In genomic region chr7:102248691-102249404, GRCm38 (mm10) we compare ENCODE assay signal across 9 mouse cellular contexts. TPM values are rescaled to one million over a fixed set of nuclear protein-coding genes. Genes with fewer than 3 reads are reported as not detected.
A peak's percentile ranks its signal among the peaks of the same experiment; 100 is the strongest.
DNase-seq lines count a peak whose midpoint lies in the region; ATAC-seq and TF ChIP-seq lines count a peak whose summit lies in the region.
"Had no signal": no experiment of that assay in that cellular context is flagged by ENCODE, and none has a peak within 500 bp of the region (broad histone marks: within the 10 kb centered on the region; RNA-seq: fewer than 3 reads in every experiment).

No protein-coding gene starts in this region.

- H3K4me3 ChIP-seq in heart, embryonic 11.5 days (ENCODE audit: low read depth, low read length), result peak overlapping the region; percentile 93
- peak overlapping the region; percentile 74 for H3K4me3 ChIP-seq in hindbrain, embryonic 15.5 days
- H3K4me3 ChIP-seq in thymus, adult 2 months (ENCODE audit: control insufficient read depth, insufficient read depth, low read length), result peak overlapping the region; percentile 84

- no peak for DNase-seq in heart, adult 8-10 months (ENCODE audit: low spot score)
- peak; percentile 48 for DNase-seq in thymus, adult 2 months
- no peak for DNase-seq in adrenal gland, adult 2 months
- DNase-seq in frontal cortex, postnatal 25 days (ENCODE audit: low spot score in 2 of 2), result no peak

- no peaks in the 10 kb centered on the region for H3K36me3 ChIP-seq in heart, embryonic 11.5 days (ENCODE audit: control insufficient read depth, insufficient read depth, low read length)
- no peaks in the 10 kb centered on the region for H3K36me3 ChIP-seq in hindbrain, embryonic 15.5 days
- H3K36me3 ChIP-seq in thymus, adult 2 months (ENCODE audit: control insufficient read depth, insufficient read depth, low read length), result no peaks in the 10 kb centered on the region

- TF ChIP-seq CTCF in thymus, adult 2 months (IDR thresholded peaks at IDR 0.05; ENCODE audit: borderline replicate concordance, control insufficient read depth, extremely low read depth, insufficient read depth, low read length, poor library complexity), result no peak

- H3K27me3 ChIP-seq in heart, embryonic 11.5 days (ENCODE audit: control insufficient read depth, insufficient read depth, low read length), result no peaks in the 10 kb centered on the region
- H3K27me3 ChIP-seq in hindbrain, embryonic 15.5 days, result no peaks in the 10 kb centered on the region
- H3K27me3 ChIP-seq in thymus, adult 2 months (ENCODE audit: control insufficient read depth, insufficient read depth, low read length), result no peaks in the 10 kb centered on the region
- H3K27me3 ChIP-seq: Patski had no signal

- H3K27ac ChIP-seq in heart, embryonic 11.5 days (ENCODE audit: low read depth, low read length), result peak overlapping the region; percentile 97; the same call in 1 of the 2 replicates
- H3K27ac ChIP-seq in hindbrain, embryonic 15.5 days (replicated peaks), result peak overlapping the region; percentile 70; the same call in 1 of the 2 replicates
- H3K27ac ChIP-seq in thymus, adult 2 months (ENCODE audit: control insufficient read depth, insufficient read depth, low read length), result peak overlapping the region; percentile 92

- H3K4me1 ChIP-seq in heart, embryonic 11.5 days (ENCODE audit: control insufficient read depth, insufficient read depth, low read length), result peaks cover 55% of the 10 kb centered on the region
- peaks cover 40% of the 10 kb centered on the region for H3K4me1 ChIP-seq in hindbrain, embryonic 15.5 days (replicated peaks)
- peaks cover 46% of the 10 kb centered on the region for H3K4me1 ChIP-seq in thymus, adult 2 months (replicated peaks; ENCODE audit: control insufficient read depth, insufficient read depth, low read length)

- H3K9ac ChIP-seq in heart, embryonic 11.5 days (ENCODE audit: low read depth, low read length), result peak overlapping the region; percentile 85
- H3K9ac ChIP-seq in hindbrain, embryonic 15.5 days, result peak overlapping the region; percentile 70; the same call in 1 of the 2 replicates

- no peak for TF ChIP-seq POLR2A in thymus, adult 2 months (IDR thresholded peaks at IDR 0.05; ENCODE audit: control insufficient read depth, extremely low read depth, insufficient read depth, low read length, poor library complexity)

- 14% methylated on average over 16 of the region's 16 CpGs for WGBS in heart, embryonic 11.5 days (ENCODE audit: insufficient replicate concordance)
- WGBS in hindbrain, embryonic 15.5 days, result 26% methylated on average over 16 of the region's 16 CpGs
- under 1% methylated on average over 16 of the region's 16 CpGs for WGBS in thymus, adult 2 months

- no peak for ATAC-seq in heart, embryonic 11.5 days (replicated peaks; ENCODE audit: insufficient number of reproducible peaks, low FRiP score, low TSS enrichment)
- peak; percentile 38 for ATAC-seq in common myeloid progenitor, adult 5-6 weeks (replicated peaks; ENCODE audit: low read depth, poor library complexity, severe bottlenecking)
- ATAC-seq in hindbrain, embryonic 15.5 days (ENCODE audit: low FRiP score, low read depth), result no peak
- ATAC-seq in megakaryocyte-erythroid progenitor cell, adult 5-6 weeks (replicated peaks; ENCODE audit: low FRiP score, low TSS enrichment, poor library complexity, severe bottlenecking), result peak; percentile 44

- peak overlapping the region; percentile 74 for H3K4me2 ChIP-seq in heart, embryonic 11.5 days
- peak overlapping the region; percentile 95 for H3K4me2 ChIP-seq in hindbrain, embryonic 15.5 days

- no peaks in the 10 kb centered on the region for H3K9me3 ChIP-seq in heart, embryonic 11.5 days (replicated peaks; ENCODE audit: control insufficient read depth, low read length)
- H3K9me3 ChIP-seq in hindbrain, embryonic 15.5 days, result no peaks in the 10 kb centered on the region

RNA-seq across cellular contexts. Expression of gene Rhog, which starts 7.0 kb away (rescaled TPM):
- 47.5 and 59.6 TPM in 2 replicates for polyA plus RNA-seq in heart, embryonic 11.5 days (2014; fragmentation: Nextera tagmentation; extraction: Ambion mirVana)
- total RNA-seq in heart, adult 8-10 months (2022), result 10 to 100 TPM; 17.5 to 20.1 (median 19.2) TPM
- 40.9 and 43.0 TPM in 2 replicates for total RNA-seq in common myeloid progenitor, adult 5-6 weeks (2017)
- polyA plus RNA-seq in hindbrain, embryonic 15.5 days (2015; fragmentation: Nextera tagmentation; extraction: Ambion mirVana), result 20.1 and 20.5 TPM in 2 replicates
- total RNA-seq in megakaryocyte-erythroid progenitor cell, adult 5-6 weeks (2014; fragmentation: Nextera tagmentation), result 145 and 157 TPM in 2 replicates
- 20.5 and 38.6 TPM in 2 replicates for total RNA-seq in megakaryocyte-erythroid progenitor cell, adult 5-6 weeks (2017)
- 221 and 282 TPM in 2 replicates for polyA plus RNA-seq in thymus, adult 2 months (2012; rRNA removed)
- 10 to 100 TPM; 48.0 to 62.7 TPM for total RNA-seq in adrenal gland, adult 2 months (2021)
- 60.0 and 69.0 TPM in 2 replicates for polyA plus RNA-seq in adrenal gland, adult 2 months (2012; rRNA removed)

RNA-seq across cellular contexts. Expression of gene Stim1, which starts 18.8 kb away (rescaled TPM):
- 9.1 and 13.5 TPM in 2 replicates for polyA plus RNA-seq in heart, embryonic 11.5 days (2014; fragmentation: Nextera tagmentation; extraction: Ambion mirVana)
- total RNA-seq in heart, adult 8-10 months (2022), result 10 to 100 TPM; 21.9 to 25.1 (median 24.0) TPM
- 20.5 and 41.0 TPM in 2 replicates for total RNA-seq in common myeloid progenitor, adult 5-6 weeks (2017)
- polyA plus RNA-seq in hindbrain, embryonic 15.5 days (2015; fragmentation: Nextera tagmentation; extraction: Ambion mirVana), result 13.6 and 15.1 TPM in 2 replicates
- 23.4 and 37.7 TPM in 2 replicates for total RNA-seq in megakaryocyte-erythroid progenitor cell, adult 5-6 weeks (2014; fragmentation: Nextera tagmentation)
- total RNA-seq in megakaryocyte-erythroid progenitor cell, adult 5-6 weeks (2017), result 18.4 and 19.4 TPM in 2 replicates
- 98.6 and 107 TPM in 2 replicates for polyA plus RNA-seq in thymus, adult 2 months (2012; rRNA removed)
- 10 to 100 TPM; 68.2 to 74.8 TPM for total RNA-seq in adrenal gland, adult 2 months (2021)
- polyA plus RNA-seq in adrenal gland, adult 2 months (2012; rRNA removed), result 68.4 and 77.7 TPM in 2 replicates

RNA-seq across cellular contexts. Expression of gene Pgap2, which starts 38.8 kb away (rescaled TPM):
- 52.0 and 53.5 TPM in 2 replicates for polyA plus RNA-seq in heart, embryonic 11.5 days (2014; fragmentation: Nextera tagmentation; extraction: Ambion mirVana)
- total RNA-seq in heart, adult 8-10 months (2022), result 10 to 100 TPM; 62.6 to 83.1 (median 73.8) TPM
- total RNA-seq in common myeloid progenitor, adult 5-6 weeks (2017), result 23.1 and 30.9 TPM in 2 replicates
- 59.0 and 64.0 TPM in 2 replicates for polyA plus RNA-seq in hindbrain, embryonic 15.5 days (2015; fragmentation: Nextera tagmentation; extraction: Ambion mirVana)
- 40.0 and 41.2 TPM in 2 replicates for total RNA-seq in megakaryocyte-erythroid progenitor cell, adult 5-6 weeks (2014; fragmentation: Nextera tagmentation)
- 17.5 and 21.8 TPM in 2 replicates for total RNA-seq in megakaryocyte-erythroid progenitor cell, adult 5-6 weeks (2017)
- 99.7 and 131 TPM in 2 replicates for polyA plus RNA-seq in thymus, adult 2 months (2012; rRNA removed)
- 10 to 100 TPM; 62.6 to 96.0 TPM for total RNA-seq in adrenal gland, adult 2 months (2021)
- 320 and 360 TPM in 2 replicates for polyA plus RNA-seq in adrenal gland, adult 2 months (2012; rRNA removed)

RNA-seq across cellular contexts. Expression of gene Nup98, which starts 38.9 kb away (rescaled TPM):
- polyA plus RNA-seq in heart, embryonic 11.5 days (2014; fragmentation: Nextera tagmentation; extraction: Ambion mirVana), result 36.1 and 36.5 TPM in 2 replicates
- 10 to 100 TPM; 31.6 to 34.8 (median 32.8) TPM for total RNA-seq in heart, adult 8-10 months (2022)
- 54.7 and 60.9 TPM in 2 replicates for total RNA-seq in common myeloid progenitor, adult 5-6 weeks (2017)
- 19.0 and 20.6 TPM in 2 replicates for polyA plus RNA-seq in hindbrain, embryonic 15.5 days (2015; fragmentation: Nextera tagmentation; extraction: Ambion mirVana)
- 71.1 and 73.6 TPM in 2 replicates for total RNA-seq in megakaryocyte-erythroid progenitor cell, adult 5-6 weeks (2014; fragmentation: Nextera tagmentation)
- 50.4 and 59.9 TPM in 2 replicates for total RNA-seq in megakaryocyte-erythroid progenitor cell, adult 5-6 weeks (2017)
- polyA plus RNA-seq in thymus, adult 2 months (2012; rRNA removed), result 23.7 and 28.1 TPM in 2 replicates
- total RNA-seq in adrenal gland, adult 2 months (2021), result 10 to 100 TPM; 47.8 to 84.4 TPM
- 10.1 and 13.5 TPM in 2 replicates for polyA plus RNA-seq in adrenal gland, adult 2 months (2012; rRNA removed)

Comparison
In these comparisons a context has a peak if more than half of its experiments do, and no peak if none do; other contexts are left out.
1. ATAC-seq: peak in common myeloid progenitor, adult 5-6 weeks (single experiment) and megakaryocyte-erythroid progenitor cell, adult 5-6 weeks (single experiment); none in heart, embryonic 11.5 days (single experiment) and hindbrain, embryonic 15.5 days (single experiment).
2. Peak in every context shown above with its lines, with median percentiles within 50 percentile points of each other: H3K27ac ChIP-seq and H3K4me3 ChIP-seq.